In genomic region chr17:83567375-83567774, GRCm38 (mm10) we compare ENCODE assay signal across 26 mouse cellular contexts. TPM values are rescaled to one million over a fixed set of nuclear protein-coding genes. Genes with fewer than 3 reads are reported as not detected.
DNase-seq lines count a peak whose midpoint lies in the region; ATAC-seq and TF ChIP-seq lines count a peak whose summit lies in the region.
"Had no signal": no experiment of that assay in that cellular context is flagged by ENCODE, and none has a peak within 500 bp of the region (broad histone marks: within the 10 kb centered on the region; RNA-seq: fewer than 3 reads in every experiment).

No protein-coding gene starts in this region.

- H3K9me3 ChIP-seq in midbrain, embryonic 11.5 days (ENCODE audit: control insufficient read depth, low read length), result no peaks in the 10 kb centered on the region
- no peaks in the 10 kb centered on the region for H3K9me3 ChIP-seq in midbrain, embryonic 13.5 days
- no peaks in the 10 kb centered on the region for H3K9me3 ChIP-seq in liver, embryonic 14.5 days (ENCODE audit: control insufficient read depth, low read length)
- H3K9me3 ChIP-seq: midbrain, embryonic 10.5 days; neural tube, embryonic 13.5 days; stomach, embryonic 15.5 days had no signal

- TF ChIP-seq CTCF in liver, embryonic 14.5 days (IDR thresholded peaks at IDR 0.05; ENCODE audit: low read depth), result no peak

- no peak overlapping the region for H3K4me2 ChIP-seq in midbrain, embryonic 11.5 days
- no peak overlapping the region for H3K4me2 ChIP-seq in midbrain, embryonic 13.5 days (replicated peaks)
- peak overlapping the region; percentile 32 for H3K4me2 ChIP-seq in liver, embryonic 14.5 days (ENCODE audit: low read depth)
- H3K4me2 ChIP-seq: heart, embryonic 11.5 days; limb, embryonic 12.5 days; neural tube, embryonic 13.5 days; stomach, embryonic 15.5 days had no signal

- ATAC-seq in midbrain, embryonic 11.5 days (ENCODE audit: low FRiP score), result no peak
- no peak for ATAC-seq in midbrain, embryonic 13.5 days
- ATAC-seq in liver, embryonic 14.5 days (ENCODE audit: insufficient read depth), result no peak
- ATAC-seq: forebrain, embryonic 14.5 days; intestine, embryonic 16.5 days had no signal

- no peaks in the 10 kb centered on the region for H3K27me3 ChIP-seq in midbrain, embryonic 11.5 days (ENCODE audit: control insufficient read depth, insufficient read depth, low read length)
- H3K27me3 ChIP-seq in midbrain, embryonic 13.5 days, result no peaks in the 10 kb centered on the region
- H3K27me3 ChIP-seq in liver, embryonic 14.5 days (ENCODE audit: control insufficient read depth, insufficient read depth, low read length), result no peaks in the 10 kb centered on the region
- H3K27me3 ChIP-seq: limb, embryonic 12.5 days; neural tube, embryonic 13.5 days; stomach, embryonic 15.5 days had no signal

- 28% methylated on average over 8 of the region's 8 CpGs for WGBS in midbrain, embryonic 11.5 days
- WGBS in midbrain, embryonic 13.5 days, result 33% methylated on average over 8 of the region's 8 CpGs
- whole genome bisulfite sequencing in liver, embryonic 14.5 days (ENCODE audit: insufficient replicate concordance), result 63% methylated on average over 8 of the region's 8 CpGs

- no peaks in the 10 kb centered on the region for H3K36me3 ChIP-seq in midbrain, embryonic 11.5 days (ENCODE audit: control insufficient read depth, insufficient read depth, low read length)
- no peaks in the 10 kb centered on the region for H3K36me3 ChIP-seq in midbrain, embryonic 13.5 days
- no peaks in the 10 kb centered on the region for H3K36me3 ChIP-seq in liver, embryonic 14.5 days (replicated peaks; ENCODE audit: control insufficient read depth, insufficient read depth, low read depth)
- H3K36me3 ChIP-seq: limb, embryonic 12.5 days; midbrain, embryonic 10.5 days; neural tube, embryonic 13.5 days; stomach, embryonic 15.5 days had no signal

- no peaks in the 10 kb centered on the region; the same call in 1 of the 2 replicates for H3K4me1 ChIP-seq in midbrain, embryonic 11.5 days (ENCODE audit: control insufficient read depth, insufficient read depth, low read length)
- 0 out of 2 replicates have a peak, but pooled peaks cover 3% of the 10 kb centered on the region for H3K4me1 ChIP-seq in midbrain, embryonic 13.5 days (replicated peaks)
- H3K4me1 ChIP-seq in liver, embryonic 14.5 days (replicated peaks; ENCODE audit: control insufficient read depth in 2 of 2, insufficient read depth in 2 of 2, low read length in 1 of 2), result peaks cover 18 to 30% of the 10 kb centered on the region in 2 experiments

- H3K27ac ChIP-seq in midbrain, embryonic 11.5 days (ENCODE audit: low read depth, low read length), result no peak overlapping the region
- H3K27ac ChIP-seq in midbrain, embryonic 13.5 days, result no peak overlapping the region
- no peak overlapping the region for H3K27ac ChIP-seq in liver, embryonic 14.5 days
- H3K27ac ChIP-seq: limb, embryonic 12.5 days; midbrain, embryonic 10.5 days; neural tube, embryonic 13.5 days; stomach, embryonic 15.5 days had no signal

- H3K4me3 ChIP-seq in midbrain, embryonic 11.5 days (ENCODE audit: low read depth, low read length), result no peak overlapping the region
- H3K4me3 ChIP-seq in midbrain, embryonic 13.5 days (replicated peaks), result no peak overlapping the region
- H3K4me3 ChIP-seq in liver, embryonic 14.5 days (ENCODE audit: insufficient read depth in 1 of 2, low read depth in 2 of 2, low read length in 2 of 2), result no peak overlapping the region
- H3K4me3 ChIP-seq: limb, embryonic 12.5 days; midbrain, embryonic 10.5 days; myocyte; neural tube, embryonic 13.5 days; stomach, embryonic 15.5 days had no signal

- peak; percentile 48 for DNase-seq in heart, adult 11 months
- DNase-seq in heart, adult 8-10 months (ENCODE audit: low spot score), result no peak
- DNase-seq in midbrain, embryonic 11.5 days (ENCODE audit: low spot score, missing footprints), result peak; percentile 87
- DNase-seq in liver, embryonic 14.5 days (ENCODE audit: low read depth in 3 of 3, low spot score in 3 of 3), result peak in 1 of 3 experiments; percentile 27
- no peak for DNase-seq in right cerebral cortex, adult 2 months (ENCODE audit: low spot score in 2 of 2)
- no peak for DNase-seq in kidney, adult 11 months
- DNase-seq: adrenal gland, postnatal 14 days; cerebellum, adult 11-12 months; cerebellum, adult 9-11 months; gastrocnemius, postnatal 14 days; heart, postnatal 36 days; kidney, adult 9 months; kidney, postnatal 10 days; lung, adult 2 months; lung, postnatal 10 days; retina, postnatal 1 day; right cerebral cortex, postnatal 25 days had no signal

- H3K9ac ChIP-seq in midbrain, embryonic 11.5 days (ENCODE audit: low read length), result no peak overlapping the region
- H3K9ac ChIP-seq in midbrain, embryonic 13.5 days (replicated peaks), result no peak overlapping the region
- no peak overlapping the region for H3K9ac ChIP-seq in liver, embryonic 14.5 days (replicated peaks)
- H3K9ac ChIP-seq: limb, embryonic 12.5 days; neural tube, embryonic 13.5 days; stomach, embryonic 15.5 days had no signal

- no peak for TF ChIP-seq EP300 in liver, embryonic 14.5 days (IDR thresholded peaks at IDR 0.05; ENCODE audit: low read depth)

RNA-seq across cellular contexts. Expression of gene Cox7a2l, which starts 50.2 kb away (rescaled TPM):
- 100 to 1,000 TPM; 306 to 336 (median 326) TPM for total RNA-seq in heart, adult 8-10 months (2022)
- polyA plus RNA-seq in midbrain, embryonic 11.5 days (2014; fragmentation: Nextera tagmentation; extraction: Ambion mirVana), result 174 and 182 TPM in 2 replicates
- 184 and 188 TPM in 2 replicates for polyA plus RNA-seq in midbrain, embryonic 13.5 days (2015; fragmentation: Nextera tagmentation; extraction: Ambion mirVana)
- polyA plus RNA-seq in liver, embryonic 14.5 days (2012; rRNA removed), result 73.3 and 77.5 TPM in 2 replicates
- 78.5 and 82.2 TPM in 2 replicates for polyA plus RNA-seq in liver, embryonic 14.5 days (2014; fragmentation: Nextera tagmentation; extraction: Ambion mirVana)

Comparison
In these comparisons a context has a peak if more than half of its experiments do, and no peak if none do; other contexts are left out.
1. DNase-seq: peak in heart, adult 11 months (single experiment) and midbrain, embryonic 11.5 days (single experiment); none in heart, adult 8-10 months (single experiment), right cerebral cortex, adult 2 months (0 of 2) and kidney, adult 11 months (single experiment).